Mouse (Mus musculus) MEL (cell line): ENCODE measurements around the gene Dgke. TPM values are rescaled to one million over a fixed set of nuclear protein-coding genes. Genes with fewer than 3 reads are reported as not detected.

ENCODE experiments used
- DNase-seq: peaks from one replicate; pipeline ENCODE4 v3.0.0; 2011; ENCODE audit warnings: low read depth, low spot score
- H3K27ac ChIP-seq: 2 replicates; pipeline ENCODE4 v1.5.1; 2012; ENCODE audit warnings: low read depth, mild to moderate bottlenecking, control low read depth, low read length, moderate library complexity; ENCODE audit not compliant: control insufficient read depth
- H3K27me3 ChIP-seq, 2 experiments: fragments of 150-350 bp in 1 of 2; sonication (generic) in 1 of 2; 2 replicates each; pipeline ENCODE4 v1.6.1; 2012; ENCODE audit warnings: low read length in 2 of 2, mild to moderate bottlenecking in 2 of 2, improper control_type of control experiment in 1 of 2, moderate library complexity in 1 of 2; ENCODE audit not compliant: insufficient read depth in 2 of 2, control insufficient read depth in 1 of 2
- H3K36me3 ChIP-seq, 2 experiments: 2 replicates each; pipeline ENCODE4 v1.6.1; 2012 to 2014; ENCODE audit warnings: low read length in 2 of 2, improper control_type of control experiment in 1 of 2, inconsistent platforms in 1 of 2, mild to moderate bottlenecking in 1 of 2; ENCODE audit not compliant: insufficient read depth in 2 of 2, control insufficient read depth in 1 of 2
- H3K4me1 ChIP-seq, 2 experiments: fragments of 150-350 bp in 1 of 2; sonication (generic) in 1 of 2; 2 replicates each; pipeline ENCODE4 v1.6.1; 2012; ENCODE audit warnings: low read length in 2 of 2, improper control_type of control experiment in 1 of 2, mild to moderate bottlenecking in 1 of 2; ENCODE audit not compliant: insufficient read depth in 2 of 2, control insufficient read depth in 1 of 2
- H3K4me3 ChIP-seq, 2 experiments: fragments of 150-350 bp in 1 of 2; sonication (generic) in 1 of 2; 2 replicates each; pipeline ENCODE4 v1.5.1; 2012; ENCODE audit warnings: low read depth in 2 of 2, low read length in 2 of 2, mild to moderate bottlenecking in 2 of 2, moderate library complexity in 2 of 2, control low read depth in 1 of 2, improper control_type of control experiment in 1 of 2; ENCODE audit not compliant: control insufficient read depth in 1 of 2, insufficient read depth in 1 of 2
- H3K79me2 ChIP-seq: 2 replicates; pipeline ENCODE4 v1.6.1; 2012; ENCODE audit warnings: mild to moderate bottlenecking, low read length, moderate library complexity; ENCODE audit not compliant: control insufficient read depth, poor library complexity, insufficient read depth
- H3K9ac ChIP-seq: 2 replicates; pipeline ENCODE4 v1.6.1; 2012; ENCODE audit warnings: low read depth, mild to moderate bottlenecking, control low read depth, low read length, moderate library complexity; ENCODE audit not compliant: control insufficient read depth, poor library complexity, severe bottlenecking
- H3K9me3 ChIP-seq: fragments of 150-350 bp; sonication (generic); replicated peaks from 2 replicates; pipeline ENCODE4 v1.6.1; 2012; ENCODE audit warnings: mild to moderate bottlenecking, low read length, improper control_type of control experiment, moderate library complexity; ENCODE audit not compliant: insufficient read depth
- BHLHE40 ChIP-seq: IDR thresholded peaks from 2 replicates; pipeline ENCODE4 v1.6.1; 2012; ENCODE audit warnings: low read depth, mild to moderate bottlenecking, inconsistent platforms, low read length, improper control_type of control experiment, borderline replicate concordance
- CHD2 ChIP-seq: IDR thresholded peaks from 2 replicates; pipeline ENCODE4 v1.6.1; 2011; ENCODE audit warnings: low read length, improper control_type of control experiment
- CTCF ChIP-seq, 3 experiments: IDR thresholded peaks in 2 of 3; conservative IDR thresholded peaks in 1 of 3; 2 replicates each; pipeline ENCODE4 v1.5.1; 2011 to 2012; ENCODE audit warnings: low read length in 3 of 3, low read depth in 2 of 3, mild to moderate bottlenecking in 2 of 3, improper control_type of control experiment in 1 of 3, inconsistent platforms in 1 of 3, mixed read lengths in 1 of 3, moderate library complexity in 1 of 3; ENCODE audit not compliant: control insufficient read depth in 1 of 3, insufficient read depth in 1 of 3, poor library complexity in 1 of 3, severe bottlenecking in 1 of 3
- ELF1 ChIP-seq: IDR thresholded peaks from 2 replicates; pipeline ENCODE4 v1.6.1; 2014; ENCODE audit warnings: low read depth, mild to moderate bottlenecking, inconsistent platforms, low read length, improper control_type of control experiment, moderate library complexity
- EP300 ChIP-seq, 2 experiments: IDR thresholded peaks; 2 replicates each; pipeline ENCODE4 v1.6.1; 2011; ENCODE audit warnings: improper control_type of control experiment in 2 of 2, low read length in 2 of 2, low read depth in 1 of 2, mild to moderate bottlenecking in 1 of 2
- ETS1 ChIP-seq: IDR thresholded peaks from 2 replicates; pipeline ENCODE4 v1.6.1; 2012; ENCODE audit warnings: low read depth, mild to moderate bottlenecking, inconsistent platforms, low read length, improper control_type of control experiment, moderate library complexity
- GATA1 ChIP-seq: IDR thresholded peaks from 2 replicates; pipeline ENCODE4 v1.6.1; 2011; ENCODE audit warnings: low read depth, low read length, improper control_type of control experiment
- HCFC1 ChIP-seq: IDR thresholded peaks from 2 replicates; pipeline ENCODE4 v1.6.1; 2012; ENCODE audit warnings: low read depth, mild to moderate bottlenecking, inconsistent platforms, low read length, improper control_type of control experiment, moderate library complexity
- KAT2A ChIP-seq: conservative IDR thresholded peaks from 2 replicates; pipeline ENCODE4 v1.6.1; 2012; ENCODE audit warnings: low read depth, low read length, improper control_type of control experiment, inconsistent platforms
- MAFK ChIP-seq: IDR thresholded peaks from 2 replicates; pipeline ENCODE4 v1.6.1; 2011; ENCODE audit warnings: low read depth, mild to moderate bottlenecking, low read length, improper control_type of control experiment, borderline replicate concordance
- MAX ChIP-seq: IDR thresholded peaks from 2 replicates; pipeline ENCODE4 v1.6.1; 2011; ENCODE audit warnings: low read length, improper control_type of control experiment
- MAZ ChIP-seq: IDR thresholded peaks from 2 replicates; pipeline ENCODE4 v1.6.1; 2012; ENCODE audit warnings: low read depth, mild to moderate bottlenecking, inconsistent platforms, low read length, improper control_type of control experiment
- MEF2A ChIP-seq: IDR thresholded peaks from 2 replicates; pipeline ENCODE4 v1.6.1; 2014; ENCODE audit warnings: low read depth, mild to moderate bottlenecking, inconsistent platforms, low read length, improper control_type of control experiment; ENCODE audit not compliant: poor library complexity, insufficient replicate concordance, severe bottlenecking; ENCODE audit errors: extremely low read depth
- NELFE ChIP-seq: IDR thresholded peaks from 2 replicates; pipeline ENCODE4 v1.6.1; 2011; ENCODE audit warnings: low read depth, low read length, improper control_type of control experiment
- POLR2A ChIP-seq, 2 experiments: IDR thresholded peaks; 2 replicates each; pipeline ENCODE4 v1.6.1; 2011 to 2012; ENCODE audit warnings: low read length in 2 of 2, mild to moderate bottlenecking in 2 of 2, control low read depth in 1 of 2, improper control_type of control experiment in 1 of 2, low read depth in 1 of 2, moderate library complexity in 1 of 2; ENCODE audit not compliant: control insufficient read depth in 1 of 2, insufficient read depth in 1 of 2, poor library complexity in 1 of 2
- POLR2AphosphoS2 ChIP-seq: IDR thresholded peaks from 2 replicates; pipeline ENCODE4 v1.6.1; 2011; ENCODE audit warnings: low read length, improper control_type of control experiment
- RAD21 ChIP-seq: IDR thresholded peaks from 2 replicates; pipeline ENCODE4 v1.6.1; 2011; ENCODE audit warnings: mild to moderate bottlenecking, low read depth, low read length, improper control_type of control experiment
- RCOR1 ChIP-seq: IDR thresholded peaks from 2 replicates; pipeline ENCODE4 v1.6.1; 2012; ENCODE audit warnings: low read depth, mild to moderate bottlenecking, inconsistent platforms, low read length, improper control_type of control experiment
- SIN3A ChIP-seq: IDR thresholded peaks from 2 replicates; pipeline ENCODE4 v1.6.1; 2012; ENCODE audit warnings: low read length, improper control_type of control experiment, inconsistent platforms
- SMC3 ChIP-seq: IDR thresholded peaks from 2 replicates; pipeline ENCODE4 v1.6.1; 2011; ENCODE audit warnings: low read depth, low read length, improper control_type of control experiment
- TCF12 ChIP-seq: IDR thresholded peaks from 2 replicates; pipeline ENCODE4 v1.6.1; 2014; ENCODE audit warnings: low read depth, mild to moderate bottlenecking, inconsistent platforms, low read length, improper control_type of control experiment, moderate library complexity
- USF1 ChIP-seq: IDR thresholded peaks from 2 replicates; pipeline ENCODE4 v1.6.1; 2014; ENCODE audit warnings: low read depth, mild to moderate bottlenecking, inconsistent platforms, low read length, improper control_type of control experiment, moderate library complexity
- USF2 ChIP-seq, 2 experiments: IDR thresholded peaks; 2 replicates each; pipeline ENCODE4 v1.6.1; 2011 to 2012; ENCODE audit warnings: improper control_type of control experiment in 2 of 2, low read length in 2 of 2, borderline replicate concordance in 1 of 2, inconsistent platforms in 1 of 2, low read depth in 1 of 2, mild to moderate bottlenecking in 1 of 2; ENCODE audit not compliant: insufficient read depth in 1 of 2
- ZKSCAN1 ChIP-seq: IDR thresholded peaks from 2 replicates; pipeline ENCODE4 v1.6.1; 2012; ENCODE audit warnings: low read depth, mild to moderate bottlenecking, inconsistent platforms, low read length, improper control_type of control experiment, moderate library complexity
- polyA plus RNA-seq, 2 experiments: library from polyadenylated mRNA; stranded (reverse) in 1 of 2; unstranded in 1 of 2; fragments of >175 nt in 1 of 2; fragments of >200 nt in 1 of 2; gene quantifications; 2 replicates each; pipeline versions ENCODE4 v1.2.1 to v1.2.4; 2012; ENCODE audit warnings: low replicate concordance in 2 of 2, low read depth in 1 of 2; ENCODE audit not compliant: insufficient read length in 2 of 2, insufficient read depth in 1 of 2, missing spikeins in 1 of 2
- total RNA-seq: library from RNA; depleted of rRNA; stranded (reverse); fragments of 300-350 nt; gene quantifications from 2 replicates; pipeline ENCODE4 v1.2.3, GENCODE M21; 2012

The Dgke gene
- total and polyA plus RNA-seq, 3 experiments: 5.2 to 6.4 TPM; not detected in 1

GRCm38 (mm10) chr11:89022120-89022731 lies 44.4 kb downstream of the Dgke start:
- TF ChIP-seq MEF2A (no peak), ETS1 (peak; percentile 52; the same call in 1 of the 2 replicates), EP300 (IDR thresholded peaks at IDR 0.05; ENCODE audit: low read depth in 1 of 2, low read length in 2 of 2) (peak; percentile 46 to 70; a peak in 3 of 4 replicates), RAD21 (no peak), GATA1 (peak; percentile 84), POLR2AphosphoS2 (no peak), BHLHE40 (0 out of 2 replicates have a peak, but pooled peaks have one; percentile 15), USF1 (0 out of 2 replicates have a peak, but pooled peaks have one; percentile 7), MAX (peak; percentile 28; the same call in 1 of the 2 replicates)
- H3K4me3 ChIP-seq: no peak overlapping the region
- DNase-seq: peak; percentile 51
- H3K36me3 ChIP-seq: peaks cover 0 to 35% of the 10 kb centered on the region in 2 experiments; a peak in 2 of 4 replicates
- H3K4me1 ChIP-seq: peaks cover 10 to 38% of the 10 kb centered on the region in 2 experiments; a peak in 3 of 4 replicates
- no peak overlapping the region for H3K27ac ChIP-seq
- no peaks in the 10 kb centered on the region for H3K79me2 ChIP-seq
- H3K9me3 ChIP-seq: no peaks in the 10 kb centered on the region
- no peaks in the 10 kb centered on the region for H3K27me3 ChIP-seq
- no peak overlapping the region for H3K9ac ChIP-seq

GRCm38 (mm10) chr11:89021687-89022086 lies 45.0 kb downstream of the Dgke start:
- TF ChIP-seq RCOR1 (peak; percentile 65), SIN3A (no peak)
- Histone ChIP-seq H3K79me2 (no peaks in the 10 kb centered on the region), H3K27me3 (no peaks in the 10 kb centered on the region), H3K36me3 (peaks cover 0 to 40% of the 10 kb centered on the region in 2 experiments; a peak in 2 of 4 replicates), H3K27ac (no peak overlapping the region), H3K4me1 (peaks cover 10 to 43% of the 10 kb centered on the region in 2 experiments; a peak in 3 of 4 replicates), H3K9me3 (no peaks in the 10 kb centered on the region), H3K4me3 (no peak overlapping the region), H3K9ac (no peak overlapping the region)
- DNase-seq: peak; percentile 29

GRCm38 (mm10) chr11:89020681-89021305 lies 45.9 kb downstream of the Dgke start:
- no peak overlapping the region for H3K4me3 ChIP-seq
- no peaks in the 10 kb centered on the region for H3K9me3 ChIP-seq
- peaks cover 10 to 47% of the 10 kb centered on the region in 2 experiments; a peak in 3 of 4 replicates for H3K4me1 ChIP-seq
- H3K79me2 ChIP-seq: no peaks in the 10 kb centered on the region
- H3K9ac ChIP-seq: no peak overlapping the region
- H3K36me3 ChIP-seq: peaks cover 0 to 43% of the 10 kb centered on the region in 2 experiments; a peak in 3 of 4 replicates
- no peak overlapping the region for H3K27ac ChIP-seq
- H3K27me3 ChIP-seq: no peaks in the 10 kb centered on the region
- DNase-seq: peak; percentile 35
- TF ChIP-seq POLR2A (IDR thresholded peaks at IDR 0.05; ENCODE audit: control insufficient read depth in 1 of 2, insufficient read depth in 1 of 2, low read depth in 1 of 2, low read length in 2 of 2, poor library complexity in 1 of 2) (no peak), CHD2 (no peak), HCFC1 (no peak), MAX (no peak), ZKSCAN1 (no peak), SMC3 (peak; percentile 23; the same call in 1 of the 2 replicates), MAZ (no peak), ELF1 (no peak), USF2 (IDR thresholded peaks at IDR 0.05; ENCODE audit: borderline replicate concordance in 1 of 2, insufficient read depth in 1 of 2, low read depth in 1 of 2, low read length in 2 of 2) (no peak), CTCF (IDR thresholded peaks at IDR 0.05 in 2 of 3, conservative IDR thresholded peaks at IDR 0.05 in 1 of 3; ENCODE audit: control insufficient read depth in 1 of 3, insufficient read depth in 1 of 3, low read depth in 2 of 3, low read length in 3 of 3, poor library complexity in 1 of 3, severe bottlenecking in 1 of 3) (peak in 2 of 3 experiments; percentile 51 to 54; a peak in 3 of 6 replicates), KAT2A (no peak), NELFE (no peak), TCF12 (no peak), MAFK (no peak), GATA1 (no peak)
